Comparison of ENCODE assay signal across 9 mouse cellular contexts in genomic region chr14:101294693-101295092, GRCm38 (mm10).
A peak's percentile ranks its signal among the peaks of the same experiment; 100 is the strongest.
DNase-seq lines count a peak whose midpoint lies in the region; ATAC-seq and TF ChIP-seq lines count a peak whose summit lies in the region.
"Had no signal": no experiment of that assay in that cellular context is flagged by ENCODE, and none has a peak within 500 bp of the region (broad histone marks: within the 10 kb centered on the region; RNA-seq: fewer than 3 reads in every experiment).

No protein-coding gene starts in this region.

- no peaks in the 10 kb centered on the region for H3K9me3 ChIP-seq in liver, postnatal 0 days (ENCODE audit: low read length)
- H3K9me3 ChIP-seq in forebrain, embryonic 14.5 days (replicated peaks; ENCODE audit: control insufficient read depth, low read length) = no peaks in the 10 kb centered on the region
- H3K9me3 ChIP-seq in midbrain, postnatal 0 days (ENCODE audit: low read length) = no peaks in the 10 kb centered on the region
- H3K9me3 ChIP-seq: embryonic facial prominence, embryonic 13.5 days; liver, embryonic 13.5 days had no signal

- no peak overlapping the region for H3K4me2 ChIP-seq in liver, postnatal 0 days (ENCODE audit: low read depth, low read length)
- no peak overlapping the region for H3K4me2 ChIP-seq in forebrain, embryonic 14.5 days (ENCODE audit: low read length)
- H3K4me2 ChIP-seq in midbrain, postnatal 0 days (ENCODE audit: low read depth, low read length, poor library complexity, severe bottlenecking) = no peak overlapping the region
- H3K4me2 ChIP-seq: embryonic facial prominence, embryonic 13.5 days; liver, embryonic 13.5 days had no signal

- no peaks in the 10 kb centered on the region for H3K36me3 ChIP-seq in liver, postnatal 0 days (replicated peaks; ENCODE audit: insufficient read depth, low read length)
- no peaks in the 10 kb centered on the region for H3K36me3 ChIP-seq in forebrain, embryonic 14.5 days (ENCODE audit: control insufficient read depth, insufficient read depth, low read length)
- no peaks in the 10 kb centered on the region for H3K36me3 ChIP-seq in midbrain, postnatal 0 days (ENCODE audit: insufficient read depth, low read length)
- H3K36me3 ChIP-seq: embryonic facial prominence, embryonic 13.5 days; liver, embryonic 13.5 days had no signal

- no peak for TF ChIP-seq EP300 in liver, postnatal 0 days (IDR thresholded peaks at IDR 0.05; ENCODE audit: low read depth)

- H3K9ac ChIP-seq in liver, postnatal 0 days (replicated peaks) = no peak overlapping the region
- H3K9ac ChIP-seq in forebrain, embryonic 14.5 days (ENCODE audit: low read length) = no peak overlapping the region
- H3K9ac ChIP-seq in midbrain, postnatal 0 days (replicated peaks; ENCODE audit: low read length, poor library complexity, severe bottlenecking) = no peak overlapping the region
- H3K9ac ChIP-seq: embryonic facial prominence, embryonic 13.5 days; liver, embryonic 13.5 days had no signal

- H3K27me3 ChIP-seq in liver, postnatal 0 days (ENCODE audit: insufficient read depth, low read length) = no peaks in the 10 kb centered on the region
- H3K27me3 ChIP-seq in forebrain, embryonic 14.5 days (replicated peaks; ENCODE audit: control insufficient read depth, insufficient read depth, low read length) = no peaks in the 10 kb centered on the region
- no peaks in the 10 kb centered on the region for H3K27me3 ChIP-seq in midbrain, postnatal 0 days (ENCODE audit: insufficient read depth, low read length)
- H3K27me3 ChIP-seq: embryonic facial prominence, embryonic 13.5 days; liver, embryonic 13.5 days had no signal

- WGBS in liver, postnatal 0 days (ENCODE audit: insufficient replicate concordance) = 34% methylated on average over 7 of the region's 7 CpGs
- WGBS in forebrain, embryonic 14.5 days = 32% methylated on average over 7 of the region's 7 CpGs
- 35% methylated on average over 7 of the region's 7 CpGs for whole genome bisulfite sequencing in midbrain, postnatal 0 days

- DNase-seq in liver, postnatal 0 days = no peak
- no peak for DNase-seq in liver
- peak; percentile 14 for DNase-seq in adrenal gland, adult 8-10 months
- peak; percentile 78 for DNase-seq in forebrain, embryonic 14.5 days (ENCODE audit: low spot score)
- DNase-seq in layer of hippocampus, adult 8-10 months (ENCODE audit: low spot score in 2 of 2) = peak; percentile 11 to 55
- peak; percentile 80 for DNase-seq in midbrain, postnatal 0 days (ENCODE audit: low spot score)
- no peak for DNase-seq in ovary, postnatal 10 days (ENCODE audit: low spot score)
- DNase-seq: liver, embryonic 13.5 days had no signal

- no peak overlapping the region for H3K4me3 ChIP-seq in liver, postnatal 0 days (ENCODE audit: low read depth, low read length)
- H3K4me3 ChIP-seq in forebrain, embryonic 14.5 days (ENCODE audit: low read depth, low read length) = no peak overlapping the region
- no peak overlapping the region for H3K4me3 ChIP-seq in midbrain, postnatal 0 days (ENCODE audit: low read depth, low read length)
- H3K4me3 ChIP-seq: embryonic facial prominence, embryonic 13.5 days; liver, embryonic 13.5 days had no signal

- no peaks in the 10 kb centered on the region for H3K4me1 ChIP-seq in liver, postnatal 0 days (ENCODE audit: insufficient read depth)
- H3K4me1 ChIP-seq in forebrain, embryonic 14.5 days (ENCODE audit: control insufficient read depth, insufficient read depth, low read length) = no peaks in the 10 kb centered on the region
- no peaks in the 10 kb centered on the region for H3K4me1 ChIP-seq in midbrain, postnatal 0 days (ENCODE audit: insufficient read depth, low read length)
- H3K4me1 ChIP-seq: embryonic facial prominence, embryonic 13.5 days; liver, embryonic 13.5 days had no signal

- H3K27ac ChIP-seq in liver, postnatal 0 days (ENCODE audit: low read depth) = no peak overlapping the region
- no peak overlapping the region for H3K27ac ChIP-seq in forebrain, embryonic 14.5 days (ENCODE audit: low read depth, low read length)
- no peak overlapping the region for H3K27ac ChIP-seq in midbrain, postnatal 0 days (ENCODE audit: low read depth, low read length)
- H3K27ac ChIP-seq: embryonic facial prominence, embryonic 13.5 days; liver, embryonic 13.5 days had no signal

- peak; percentile 51 for TF ChIP-seq CTCF in liver, postnatal 0 days (IDR thresholded peaks at IDR 0.05; ENCODE audit: low read depth)
- peak; percentile 70 for TF ChIP-seq CTCF in midbrain, postnatal 0 days (IDR thresholded peaks at IDR 0.05)

- ATAC-seq in liver, postnatal 0 days = no peak
- ATAC-seq in forebrain, embryonic 14.5 days = peak; percentile 58; the same call in 1 of the 2 replicates
- ATAC-seq in midbrain, postnatal 0 days (ENCODE audit: low FRiP score) = no peak

Comparison
In these comparisons a context has a peak if more than half of its experiments do, and no peak if none do; other contexts are left out.
1. DNase-seq: peak in adrenal gland, adult 8-10 months (single experiment), forebrain, embryonic 14.5 days (single experiment), layer of hippocampus, adult 8-10 months (2 of 2) and midbrain, postnatal 0 days (single experiment); none in liver, postnatal 0 days (single experiment), liver (single experiment) and ovary, postnatal 10 days (single experiment).